Mouse (Mus musculus) brain, embryonic 14.5 days (tissue): ENCODE measurements around the gene Kif26b. TPM values are rescaled to one million over a fixed set of nuclear protein-coding genes. Genes with fewer than 3 reads are reported as not detected.

Experiments used
- DNase-seq: peaks from one replicate; pipeline ENCODE4 v3.0.0-alpha.2; 2011; ENCODE audit warnings: low read depth
- CTCF ChIP-seq: fragments of 200-500 bp; IDR thresholded peaks from 2 replicates; pipeline ENCODE4 v1.5.1; 2012; ENCODE audit warnings: inconsistent platforms, mild to moderate bottlenecking, moderate library complexity, borderline replicate concordance; ENCODE audit not compliant: insufficient read depth, insufficient read length; ENCODE audit errors: extremely low read depth
- POLR2A ChIP-seq: fragments of 200-500 bp; IDR thresholded peaks from 2 replicates; pipeline ENCODE4 v1.6.1; 2012; ENCODE audit warnings: mild to moderate bottlenecking, inconsistent platforms, borderline replicate concordance; ENCODE audit not compliant: poor library complexity, insufficient read depth, insufficient read length, severe bottlenecking; ENCODE audit errors: extremely low read depth
- polyA plus RNA-seq: library from polyadenylated mRNA; depleted of rRNA; stranded (reverse); fragments of >200 nt; gene quantifications from 2 replicates; pipeline ENCODE4 v1.2.3, GENCODE M21; 2012; rRNA removed

The Kif26b gene
- polyA plus RNA-seq, 1 experiment: 17.0 TPM

GRCm38 (mm10) chr1:178952910-178953309 is 424.0 kb downstream of the Kif26b start:
- TF ChIP-seq CTCF (no peak), POLR2A (no peak)
- peak; percentile 44 for DNase-seq

- DNase-seq: no peak
- TF ChIP-seq POLR2A (no peak), CTCF (no peak)
Observed at GRCm38 (mm10) chr1:178958641-178959040, 429.7 kb downstream of the Kif26b start.

- TF ChIP-seq CTCF (peak; percentile 92), POLR2A (no peak)
- DNase-seq: peak; percentile 95
Observed at GRCm38 (mm10) chr1:178960015-178960559, 431.2 kb downstream of the Kif26b start.

GRCm38 (mm10) chr1:178961661-178962060 is 432.7 kb downstream of the Kif26b start:
- TF ChIP-seq POLR2A (no peak), CTCF (no peak)
- no peak for DNase-seq

GRCm38 (mm10) chr1:178972055-178972454 is 443.1 kb downstream of the Kif26b start:
- no peak for DNase-seq
- TF ChIP-seq POLR2A (no peak), CTCF (no peak)

- TF ChIP-seq CTCF (no peak), POLR2A (no peak)
- DNase-seq: no peak
Observed at GRCm38 (mm10) chr1:178978617-178979245, 449.8 kb downstream of the Kif26b start.

GRCm38 (mm10) chr1:178980185-178980584 is 451.3 kb downstream of the Kif26b start:
- TF ChIP-seq POLR2A (no peak), CTCF (no peak)
- DNase-seq: no peak

- DNase-seq: no peak
- TF ChIP-seq POLR2A (no peak), CTCF (no peak)
Observed at GRCm38 (mm10) chr1:178981641-178982040, 452.7 kb downstream of the Kif26b start.

GRCm38 (mm10) chr1:178988176-178988575 is 459.3 kb downstream of the Kif26b start:
- DNase-seq: no peak
- TF ChIP-seq POLR2A: no peak
- TF ChIP-seq CTCF: no peak

Other genes with a start within 250 kb of the Kif26b start
- 82.0 and 107 TPM in 2 replicates for gene Cox20, start 210.0 kb upstream of the Kif26b start, polyA plus RNA-seq
- gene Hnrnpu, start 191.3 kb upstream of the Kif26b start, polyA plus RNA-seq: 279 and 342 TPM in 2 replicates
- 2.0 and 3.7 TPM in 2 replicates for gene Efcab2, start 123.0 kb upstream of the Kif26b start, polyA plus RNA-seq